Mouse (Mus musculus) lung, adult 18-20 months (tissue): ENCODE results near the gene Dmp1.

Experiments used
- DNase-seq, 2 experiments: peaks; one replicate each; pipeline ENCODE4 v3.0.0; 2022; ENCODE audit warnings: mixed read lengths in 2 of 2

Dmp1 gene

GRCm38 (mm10) chr5:104202351-104202750 lies at the start of gene Dmp1:
Gene Dmp1 (plus strand): TSS chr5:104202613.
- DNase-seq: no peak

- no peak for DNase-seq
Observed at GRCm38 (mm10) chr5:104157701-104158100, 44.7 kb upstream of the Dmp1 start.

GRCm38 (mm10) chr5:104158332-104159052 lies 43.9 kb upstream of the Dmp1 start:
- no peak for DNase-seq

GRCm38 (mm10) chr5:104160581-104160980 lies 41.8 kb upstream of the Dmp1 start:
- no peak for DNase-seq

GRCm38 (mm10) chr5:104161390-104161789 lies 41.0 kb upstream of the Dmp1 start:
- DNase-seq: peak; percentile 15 to 44

- no peak for DNase-seq
Observed at GRCm38 (mm10) chr5:104163536-104163935, 38.9 kb upstream of the Dmp1 start.

- no peak for DNase-seq
Observed at GRCm38 (mm10) chr5:104170412-104170811, 32.0 kb upstream of the Dmp1 start, which contains the start of gene Dspp. Gene Dspp (plus strand): TSS chr5:104170712.

DNA sequence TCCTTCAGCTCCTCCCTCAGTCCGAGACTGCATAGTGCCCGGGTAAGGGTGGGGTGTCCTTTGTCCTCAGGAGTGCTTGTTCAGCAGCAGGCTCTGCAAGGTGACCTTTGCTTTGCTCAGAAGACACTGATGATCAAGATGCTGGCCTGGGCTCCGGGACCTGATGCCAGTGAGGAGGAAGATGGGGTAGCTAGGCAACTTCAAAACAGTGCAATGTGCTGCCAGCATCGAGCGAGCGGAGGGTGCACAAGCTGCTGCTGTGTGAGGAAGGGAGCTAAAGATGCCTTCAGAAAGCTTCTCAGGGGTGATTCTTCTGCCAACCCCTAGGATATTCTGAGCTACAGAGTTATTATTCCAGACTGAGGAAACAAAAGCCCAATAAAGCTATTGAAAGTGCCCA lies 29.3 kb upstream of the Dmp1 start:
- no peak for DNase-seq

DNA sequence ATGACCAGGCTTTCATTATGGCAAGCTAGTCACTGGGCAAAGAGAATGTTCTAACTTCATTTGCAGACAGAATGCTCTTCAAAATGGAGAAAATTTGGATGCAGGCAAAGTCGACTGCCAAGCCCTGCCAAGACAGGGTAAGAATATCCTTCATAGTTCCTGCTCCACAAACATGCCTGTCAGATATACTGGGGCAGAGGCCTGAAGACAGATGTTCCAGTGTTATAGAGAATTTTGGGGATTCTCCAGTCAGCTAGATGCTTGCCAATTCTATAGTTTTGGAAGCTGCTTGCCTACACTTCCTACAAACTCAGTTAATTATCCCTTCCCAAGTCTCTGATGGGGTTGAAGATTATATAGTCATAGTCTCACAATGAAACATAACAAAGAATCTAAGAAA lies 18.7 kb upstream of the Dmp1 start:
- no peak for DNase-seq

- DNase-seq: no peak
Observed at GRCm38 (mm10) chr5:104187281-104187680, 15.1 kb upstream of the Dmp1 start.

GRCm38 (mm10) chr5:104195086-104195485 lies 7.3 kb upstream of the Dmp1 start:
- DNase-seq: no peak

DNA sequence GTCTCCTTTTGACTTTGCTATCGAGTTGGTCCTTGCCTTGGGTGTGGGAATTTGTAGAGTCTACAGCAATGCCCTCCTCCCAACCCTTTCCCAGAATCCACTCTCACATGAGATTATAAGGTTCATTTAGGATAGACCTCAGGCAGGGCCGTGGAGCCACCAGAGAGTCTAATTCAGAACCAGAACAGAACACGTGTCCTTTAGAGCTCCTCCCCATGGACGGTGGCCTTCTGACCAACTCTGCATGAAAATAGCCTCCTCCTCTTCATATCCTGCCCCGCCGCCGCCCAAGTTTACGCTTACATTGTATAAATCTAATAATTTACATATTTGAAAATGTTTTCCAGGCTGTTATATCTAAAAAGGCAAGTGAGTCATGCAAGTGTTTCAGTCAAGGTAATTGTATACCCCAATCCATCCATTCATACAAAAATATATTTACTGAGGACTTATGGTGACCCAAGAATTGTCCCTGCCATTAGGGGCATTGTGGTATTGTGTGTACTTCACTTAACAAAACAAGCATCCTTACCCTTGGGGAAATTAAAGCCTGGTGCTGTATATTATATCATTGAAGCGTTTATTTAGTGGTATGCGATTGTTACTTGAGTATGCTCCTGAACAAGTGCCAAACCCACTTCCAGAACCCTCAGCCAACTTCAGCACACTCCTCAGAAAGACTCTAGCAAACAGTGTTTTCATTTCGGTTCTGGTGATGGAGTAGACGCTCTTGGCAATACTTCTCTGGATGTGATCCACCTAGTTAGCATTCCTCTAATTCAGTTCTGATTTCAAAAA lies 1.1 kb upstream of the Dmp1 start:
- peak; percentile 12 to 36 for DNase-seq

GRCm38 (mm10) chr5:104212531-104212930 lies 10.1 kb downstream of the Dmp1 start:
- no peak for DNase-seq

GRCm38 (mm10) chr5:104218926-104219325 lies 16.5 kb downstream of the Dmp1 start:
- peak in 1 of 2 experiments; percentile 16 for DNase-seq

- DNase-seq: no peak
Observed at GRCm38 (mm10) chr5:104224299-104224698, 21.9 kb downstream of the Dmp1 start.

GRCm38 (mm10) chr5:104224750-104225149 lies 22.3 kb downstream of the Dmp1 start:
- no peak for DNase-seq

GRCm38 (mm10) chr5:104228497-104228896 lies 26.1 kb downstream of the Dmp1 start:
- no peak for DNase-seq

GRCm38 (mm10) chr5:104236741-104237140 lies 34.3 kb downstream of the Dmp1 start:
- no peak for DNase-seq

DNA sequence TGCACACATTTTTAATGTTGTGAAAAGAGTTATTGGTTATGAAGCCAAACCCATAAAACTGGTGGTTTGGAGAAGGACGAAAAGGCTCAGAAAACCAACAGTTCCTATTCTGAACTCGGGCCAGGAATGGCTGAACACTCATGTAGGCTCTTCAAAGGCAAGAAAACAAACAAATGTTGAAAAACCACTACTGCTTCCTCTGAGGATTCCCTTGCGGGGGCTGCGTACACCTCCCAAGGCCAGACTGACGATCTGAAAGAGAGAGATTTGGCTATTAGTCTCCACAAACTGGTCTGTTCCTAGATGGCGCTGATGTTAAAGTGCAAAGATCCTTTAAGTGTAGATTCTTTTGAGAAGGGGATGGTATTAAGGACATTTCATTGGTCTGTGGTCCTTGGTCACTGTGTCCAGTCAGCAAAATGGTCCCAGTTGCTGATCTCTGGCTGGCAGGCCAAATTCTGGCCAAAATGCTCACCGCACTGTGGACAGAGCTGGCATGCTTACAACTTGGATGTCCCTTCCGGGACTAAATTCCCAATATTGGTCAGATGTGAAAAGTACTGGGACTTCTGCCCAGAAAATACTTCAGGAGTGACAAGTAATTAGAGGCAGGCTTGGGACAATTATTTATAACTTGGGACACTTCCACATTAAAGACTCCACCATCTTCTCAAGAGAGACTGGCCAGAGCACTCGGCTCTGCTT lies 37.4 kb downstream of the Dmp1 start:
- peak; percentile 12 to 42 for DNase-seq

DNA sequence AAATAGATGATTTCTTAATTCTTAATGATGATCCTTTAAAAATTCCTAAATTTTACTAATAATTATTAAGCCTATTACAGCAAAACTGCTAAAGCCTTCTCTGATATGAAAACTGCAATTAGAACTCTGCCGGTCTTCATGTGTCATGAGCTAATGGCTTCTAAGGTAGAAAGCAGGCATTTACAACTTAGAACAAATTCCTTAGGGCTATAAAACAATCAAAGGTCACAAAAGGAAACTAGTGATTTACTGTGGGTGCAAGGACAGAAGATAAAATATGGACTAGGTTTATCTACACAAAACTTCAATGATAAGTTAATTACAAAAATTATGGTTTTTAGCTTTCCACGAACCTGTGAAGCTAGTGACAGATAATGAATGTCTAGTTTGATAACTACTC lies 41.8 kb downstream of the Dmp1 start:
- no peak for DNase-seq

DNA sequence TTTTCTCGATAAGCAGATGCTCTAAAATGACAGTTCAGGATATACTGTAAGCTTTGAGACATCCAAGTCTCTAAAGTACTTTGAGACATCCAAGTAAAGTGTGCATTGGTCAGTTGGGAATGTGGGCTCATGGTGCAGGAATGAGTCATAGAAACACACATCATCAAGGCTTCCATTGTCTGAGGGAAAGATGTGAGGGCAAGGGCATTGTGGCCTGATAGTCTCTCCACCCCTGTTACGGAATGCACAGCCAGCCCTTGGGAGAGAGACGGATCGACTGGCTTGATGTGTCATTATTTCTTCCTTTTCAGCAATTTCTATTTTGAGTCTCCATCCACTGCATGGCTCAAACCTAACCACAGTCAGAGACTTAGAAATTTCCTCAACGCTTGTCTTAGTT lies 49.4 kb downstream of the Dmp1 start:
- no peak for DNase-seq

- no peak for DNase-seq
Observed at GRCm38 (mm10) chr5:104256585-104256984, 54.2 kb downstream of the Dmp1 start.

- no peak for DNase-seq
Observed at GRCm38 (mm10) chr5:104261908-104262461, 59.6 kb downstream of the Dmp1 start.
